Mouse (Mus musculus) spleen, adult 18-20 months (tissue): ENCODE measurements around the gene 4930442H23Rik.
"Not testable (repeated sequence)": the region's sequence is repeated elsewhere in the genome, so short reads cannot be mapped to it uniquely, and the experiment has no call there.

ENCODE experiments used
- DNase-seq, 2 experiments: peaks; one replicate each; pipeline ENCODE4 v3.0.0; 2022; ENCODE audit warnings: mixed read lengths in 2 of 2

The 4930442H23Rik gene

DNA sequence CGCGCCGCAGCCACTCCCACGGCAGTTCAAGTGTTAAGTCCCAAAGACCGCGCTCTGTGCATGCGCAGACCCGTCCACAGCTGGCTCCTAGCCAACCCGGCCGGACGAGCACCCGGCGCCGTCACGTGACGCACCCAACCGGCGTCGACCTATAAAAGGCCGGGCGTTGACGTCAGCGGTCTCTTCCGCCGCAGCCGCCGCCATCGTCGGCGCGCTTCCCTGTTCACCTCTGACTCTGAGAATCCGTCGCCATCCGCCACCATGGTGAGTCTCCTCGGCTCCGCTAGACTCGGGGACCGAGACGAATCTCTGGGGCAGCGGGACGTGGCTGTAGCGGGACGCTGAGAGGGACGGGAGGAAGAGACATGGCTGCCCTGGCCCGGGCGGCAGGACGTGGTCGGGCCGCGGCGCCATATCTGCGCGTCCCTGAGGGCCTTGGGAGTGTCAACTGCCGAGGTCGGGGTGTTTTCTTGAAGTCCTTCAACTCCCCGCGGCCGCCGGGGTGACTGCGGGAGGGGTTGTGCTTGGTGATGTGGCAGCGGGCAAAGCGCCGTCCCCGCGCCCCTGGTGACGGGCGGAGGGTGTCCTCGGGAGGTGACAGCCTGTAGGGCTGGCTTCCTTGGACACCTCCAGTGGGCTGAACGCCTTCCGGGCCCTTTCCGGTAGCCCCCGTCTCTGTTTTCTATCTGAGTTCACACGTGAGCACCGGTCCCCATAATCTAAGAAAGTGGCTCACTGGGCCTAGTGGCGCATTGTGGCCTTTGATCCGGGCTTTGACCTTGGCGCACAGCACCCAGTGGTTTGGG, 7.0 kb downstream of the 4930442H23Rik start, which contains the start of gene Eef2:
TSS of gene Eef2 (plus strand) at position 166 of the 806 bp plus-strand sequence.
- peak; percentile 96 to 99 for DNase-seq

- DNase-seq: no peak
These were observed 7.6 kb downstream of the 4930442H23Rik start for GRCm38 (mm10) chr10:81175936-81176465.

- not testable (repeated sequence) for DNase-seq
These were observed 8.3 kb downstream of the 4930442H23Rik start for GRCm38 (mm10) chr10:81175345-81175701.

DNA sequence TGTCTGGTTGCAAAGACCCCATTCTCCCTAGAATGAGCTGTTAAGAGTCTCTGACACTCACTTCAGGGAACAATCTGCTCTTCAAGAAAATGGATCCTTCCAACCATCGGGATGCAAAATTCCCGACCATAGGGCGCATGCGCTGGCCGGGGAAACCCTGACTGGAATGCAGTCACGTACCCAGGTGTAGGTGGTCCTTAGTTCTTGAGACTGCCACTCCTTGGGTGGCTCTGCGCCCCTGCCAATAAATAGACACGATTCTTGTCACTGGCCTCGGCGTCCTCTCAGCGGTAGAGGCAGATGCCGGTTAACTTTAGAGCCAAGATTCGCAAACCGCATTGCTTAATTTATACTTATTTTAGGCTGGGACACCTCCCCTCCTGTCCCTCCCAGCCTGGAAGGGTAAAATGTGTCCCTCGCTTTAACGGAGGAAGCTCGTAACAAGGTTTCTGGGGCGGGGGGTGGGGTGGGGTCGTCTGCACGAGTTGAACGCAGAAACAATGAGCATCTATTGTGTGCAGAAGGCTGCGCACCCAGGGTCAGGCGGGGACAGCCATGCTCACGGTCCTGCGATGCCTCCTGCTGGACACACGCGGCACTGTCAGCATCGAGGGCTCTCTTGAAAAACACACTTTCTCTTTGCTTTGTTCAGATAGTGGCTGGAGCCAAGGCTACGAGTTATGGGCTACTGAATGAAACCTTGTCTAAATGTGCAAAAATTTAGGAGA, 8.9 kb downstream of the 4930442H23Rik start:
- DNase-seq: peak; percentile 78 to 92

- peak; percentile 74 to 84 for DNase-seq
These were observed 10.5 kb downstream of the 4930442H23Rik start for GRCm38 (mm10) chr10:81173132-81173531.

GRCm38 (mm10) chr10:81169411-81169900, 14.2 kb downstream of the 4930442H23Rik start:
- peak in 1 of 2 experiments; percentile 38 for DNase-seq

GRCm38 (mm10) chr10:81168521-81169244, 15.0 kb downstream of the 4930442H23Rik start:
- peak; percentile 83 to 88 for DNase-seq

- DNase-seq: peak in 1 of 2 experiments; percentile 40
These were observed 15.6 kb downstream of the 4930442H23Rik start for GRCm38 (mm10) chr10:81168087-81168431.

DNA sequence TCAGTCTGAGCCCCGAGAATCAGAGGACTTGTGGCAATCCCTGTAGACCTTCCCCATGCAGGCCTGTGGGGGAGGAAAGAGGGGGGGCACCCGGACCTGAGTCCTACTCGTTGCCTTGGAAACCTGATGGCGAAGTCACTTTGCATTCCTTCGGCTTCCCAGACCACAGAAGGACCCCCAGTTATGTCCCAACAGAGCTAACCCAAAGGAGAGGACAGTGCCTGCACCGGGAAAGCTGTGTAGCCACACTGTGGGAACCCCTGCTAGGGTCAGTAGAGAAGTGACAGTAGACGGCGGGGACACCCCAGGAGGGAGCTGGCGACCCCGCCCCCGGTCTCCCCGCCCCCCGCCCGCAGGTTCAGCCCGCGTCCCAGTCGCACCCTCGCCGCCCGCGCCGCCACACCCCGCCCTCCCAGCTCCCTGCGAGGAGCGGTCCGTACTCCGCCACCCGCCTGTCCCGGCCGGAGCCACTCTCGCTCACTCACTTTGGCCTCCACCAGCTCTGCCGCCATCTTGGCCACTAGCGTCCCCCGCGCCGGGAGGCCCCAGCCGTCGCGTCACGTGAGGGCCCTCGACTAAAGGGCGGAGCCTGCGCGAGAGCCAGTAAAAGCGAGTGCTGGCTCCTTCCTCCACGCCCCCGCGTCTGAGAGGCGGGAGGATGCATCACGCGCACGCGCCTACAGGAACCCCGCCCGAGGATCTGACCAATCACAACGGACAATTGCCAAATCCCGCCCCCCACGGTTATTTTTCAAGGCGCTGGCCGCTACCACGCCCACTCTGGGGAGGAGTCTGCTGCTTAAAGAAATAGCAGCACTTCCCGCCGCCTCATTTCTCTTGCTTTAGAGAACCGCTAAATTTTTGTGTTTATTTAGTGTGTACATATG, 16.2 kb downstream of the 4930442H23Rik start, which contains the start of gene Pias4:
TSS of gene Pias4 (minus strand) at position 724 of the 887 bp plus-strand sequence.
- DNase-seq: peak; percentile 99 to 100

DNA sequence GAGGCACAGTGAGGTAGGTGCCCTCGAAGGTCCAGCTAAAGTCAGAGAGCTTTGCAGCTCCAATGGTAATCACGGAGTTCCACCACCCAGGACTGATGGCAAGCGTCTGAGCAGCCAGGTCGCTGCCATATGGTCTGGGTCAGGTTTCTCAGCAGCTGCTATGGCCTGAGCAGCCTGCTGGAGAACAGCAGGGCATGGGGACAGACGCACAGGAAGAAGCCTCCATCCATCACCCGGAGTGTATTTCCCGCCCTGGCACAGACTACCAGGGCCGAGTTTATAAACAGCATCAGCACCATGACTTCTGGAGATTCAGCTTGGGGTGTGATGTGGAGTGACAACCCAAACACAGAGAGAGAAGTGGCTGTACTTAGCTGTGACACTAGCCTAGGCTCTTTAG, 18.5 kb downstream of the 4930442H23Rik start:
- no peak for DNase-seq

- peak in 1 of 2 experiments; percentile 73 for DNase-seq
These were observed 21.4 kb downstream of the 4930442H23Rik start for GRCm38 (mm10) chr10:81162318-81162652.

DNA sequence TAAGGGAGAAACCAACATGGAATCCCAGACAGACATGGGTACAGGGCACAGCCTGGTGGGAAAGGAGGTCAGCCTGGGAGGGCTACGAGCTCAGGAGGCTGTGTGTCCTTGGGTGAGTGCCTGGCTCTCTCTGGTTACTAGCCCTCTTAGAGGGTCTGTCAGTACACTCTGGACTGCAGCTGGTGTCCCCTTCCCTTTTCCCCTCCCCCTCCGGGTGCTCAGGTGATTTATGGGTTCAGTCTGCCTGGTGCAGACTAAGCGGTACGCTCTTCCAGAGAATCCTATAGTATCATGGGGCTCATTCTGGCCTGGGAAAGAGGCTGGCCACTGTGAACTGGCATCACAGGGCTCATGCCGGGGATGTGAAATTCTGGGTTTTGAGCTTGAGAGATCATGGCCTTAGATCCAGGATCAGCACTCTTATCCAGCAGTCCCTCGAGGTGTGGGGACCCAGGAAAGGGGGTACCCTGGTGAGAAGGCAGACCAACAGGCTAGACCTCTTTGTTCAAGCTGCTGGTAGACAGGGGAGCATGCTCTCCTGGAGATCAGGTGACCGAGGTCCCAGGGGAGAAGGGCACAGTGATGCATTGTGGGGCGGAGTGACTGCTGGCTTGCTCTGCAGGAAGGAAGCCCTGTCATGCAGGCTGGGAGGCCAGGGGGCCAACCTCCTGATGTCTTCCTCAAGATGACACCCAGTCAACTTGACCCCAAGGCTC, 21.9 kb downstream of the 4930442H23Rik start:
- DNase-seq: peak; percentile 83 to 89

GRCm38 (mm10) chr10:81154736-81155135, 28.9 kb downstream of the 4930442H23Rik start:
- no peak for DNase-seq

GRCm38 (mm10) chr10:81154313-81154712, 29.3 kb downstream of the 4930442H23Rik start:
- DNase-seq: no peak

DNA sequence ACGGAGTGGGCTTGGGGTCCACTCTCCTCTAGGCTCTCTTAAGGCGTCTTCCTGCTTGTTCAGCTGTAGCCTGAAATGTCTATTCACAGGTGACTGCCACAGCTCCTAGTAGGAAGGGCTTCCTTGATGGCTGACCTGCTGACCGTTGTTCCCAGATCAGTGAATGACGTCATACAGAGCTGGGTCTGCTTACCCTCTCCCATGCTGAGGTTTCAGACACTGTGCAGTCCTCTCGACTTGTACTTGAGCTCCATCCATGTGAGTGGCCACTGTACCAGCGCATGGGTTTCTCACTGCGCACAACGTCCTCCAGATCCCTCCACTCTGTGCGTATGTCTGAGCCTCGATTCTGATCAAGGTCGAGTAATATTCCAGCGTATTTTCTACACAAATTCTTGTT, 31.0 kb downstream of the 4930442H23Rik start:
- DNase-seq: no peak

- DNase-seq: no peak
These were observed 32.4 kb downstream of the 4930442H23Rik start for GRCm38 (mm10) chr10:81151261-81151660.

GRCm38 (mm10) chr10:81146296-81146695, 37.4 kb downstream of the 4930442H23Rik start:
- no peak for DNase-seq

DNA sequence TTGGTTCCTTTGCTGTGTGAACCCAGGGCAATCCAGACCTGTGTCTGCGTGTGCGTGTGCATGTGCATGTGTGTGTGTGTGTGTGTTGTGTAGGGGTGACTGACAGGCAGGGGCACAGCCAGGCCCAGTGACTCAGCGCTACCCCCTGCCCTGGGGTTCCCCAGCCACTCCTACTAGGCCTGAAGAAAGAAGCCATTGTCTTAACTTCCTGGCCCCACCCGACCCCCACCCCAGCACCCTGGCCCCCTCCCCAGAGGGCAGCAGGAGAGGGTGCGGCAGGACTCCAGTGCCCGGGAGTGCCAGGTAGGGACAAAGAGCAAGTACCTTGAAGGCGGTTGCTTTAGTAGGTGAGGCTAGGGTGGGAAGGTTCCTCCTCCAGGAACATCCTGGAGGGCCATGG, 37.9 kb downstream of the 4930442H23Rik start:
- no peak for DNase-seq

- DNase-seq: no peak
These were observed 38.3 kb downstream of the 4930442H23Rik start for GRCm38 (mm10) chr10:81145307-81145706.

GRCm38 (mm10) chr10:81144667-81145066, 39.0 kb downstream of the 4930442H23Rik start:
- no peak for DNase-seq

GRCm38 (mm10) chr10:81143845-81144437, 39.7 kb downstream of the 4930442H23Rik start:
- DNase-seq: no peak
